Mouse (Mus musculus) embryo, embryonic 10 days (tissue): Measurements from ENCODE around the gene Tbc1d8.

Experiments
- DNase-seq: peaks from one replicate; pipeline ENCODE4 v3.0.0-alpha.2; 2015; ENCODE audit warnings: low spot score

The Tbc1d8 gene

GRCm38 (mm10) chr1:39478896-39479200 is 293 bp upstream of the Tbc1d8 start:
- no peak for DNase-seq

GRCm38 (mm10) chr1:39477064-39477463 is 1.5 kb downstream of the Tbc1d8 start:
- DNase-seq, result no peak

- DNase-seq, result no peak
Observed at GRCm38 (mm10) chr1:39476341-39476740, 2.2 kb downstream of the Tbc1d8 start.

GRCm38 (mm10) chr1:39474516-39474915 is 4.0 kb downstream of the Tbc1d8 start:
- DNase-seq, result no peak

GRCm38 (mm10) chr1:39471298-39471902 is 7.2 kb downstream of the Tbc1d8 start:
- DNase-seq, result no peak

GRCm38 (mm10) chr1:39468982-39469381 is 9.6 kb downstream of the Tbc1d8 start:
- no peak for DNase-seq

- DNase-seq, result no peak
Observed at GRCm38 (mm10) chr1:39466526-39466925, 12.0 kb downstream of the Tbc1d8 start.

- no peak for DNase-seq
Observed at GRCm38 (mm10) chr1:39464760-39465159, 13.8 kb downstream of the Tbc1d8 start.

- no peak for DNase-seq
Observed at GRCm38 (mm10) chr1:39462937-39463444, 15.6 kb downstream of the Tbc1d8 start.

- DNase-seq, result no peak
Observed at GRCm38 (mm10) chr1:39462036-39462435, 16.5 kb downstream of the Tbc1d8 start.

- DNase-seq, result no peak
Observed at GRCm38 (mm10) chr1:39460495-39460894, 18.1 kb downstream of the Tbc1d8 start.

- no peak for DNase-seq
Observed at GRCm38 (mm10) chr1:39457887-39458874, 20.4 kb downstream of the Tbc1d8 start.

- DNase-seq, result no peak
Observed at GRCm38 (mm10) chr1:39456421-39456853, 22.1 kb downstream of the Tbc1d8 start.

GRCm38 (mm10) chr1:39455350-39456023 is 23.1 kb downstream of the Tbc1d8 start:
- no peak for DNase-seq

GRCm38 (mm10) chr1:39454783-39455175 is 23.8 kb downstream of the Tbc1d8 start:
- no peak for DNase-seq

GRCm38 (mm10) chr1:39454108-39454782 is 24.3 kb downstream of the Tbc1d8 start:
- no peak for DNase-seq

- no peak for DNase-seq
Observed at GRCm38 (mm10) chr1:39452203-39452602, 26.4 kb downstream of the Tbc1d8 start.

GRCm38 (mm10) chr1:39450069-39450728 is 28.4 kb downstream of the Tbc1d8 start:
- no peak for DNase-seq

GRCm38 (mm10) chr1:39449251-39449790 is 29.2 kb downstream of the Tbc1d8 start:
- DNase-seq, result no peak

GRCm38 (mm10) chr1:39448819-39449218 is 29.7 kb downstream of the Tbc1d8 start:
- no peak for DNase-seq

- DNase-seq, result no peak
Observed at GRCm38 (mm10) chr1:39448238-39448637, 30.3 kb downstream of the Tbc1d8 start.
